Mouse (Mus musculus) neural tube, embryonic 11.5 days (tissue): Measurements from ENCODE around the gene Ankrd40. TPM values are rescaled to one million over a fixed set of nuclear protein-coding genes. Genes with fewer than 3 reads are reported as not detected.

Experiments
- ATAC-seq: fragments of 200-750 bp; cut with Nextera tagmentation; 2 replicates; pipeline ENCODE4 v1.8.0; 2017; ENCODE audit warnings: moderate number of reproducible peaks, mild to moderate bottlenecking, moderate TSS enrichment, moderate library complexity; ENCODE audit not compliant: insufficient read depth, low FRiP score, low TSS enrichment
- DNase-seq: peaks from one replicate; pipeline ENCODE4 v3.0.0-alpha.2; 2015; ENCODE audit warnings: low spot score
- H3K27ac ChIP-seq: fragments of 300-500 bp; sonication (generic); 2 replicates; pipeline ENCODE4 v1.5.1; 2014; ENCODE audit warnings: low read depth, mild to moderate bottlenecking, low read length
- H3K27me3 ChIP-seq: fragments of 300-500 bp; sonication (generic); 2 replicates; pipeline ENCODE4 v1.6.1; 2014; ENCODE audit warnings: mild to moderate bottlenecking, low read length, mixed read lengths; ENCODE audit not compliant: control insufficient read depth, insufficient read depth
- H3K36me3 ChIP-seq: fragments of 300-500 bp; sonication (generic); 2 replicates; pipeline ENCODE4 v1.6.1; 2014; ENCODE audit warnings: mild to moderate bottlenecking, low read length, moderate library complexity, mixed read lengths; ENCODE audit not compliant: control insufficient read depth, insufficient read depth
- H3K4me1 ChIP-seq: fragments of 300-500 bp; sonication (generic); 2 replicates; pipeline ENCODE4 v1.6.1; 2014; ENCODE audit warnings: low read length, mixed read lengths; ENCODE audit not compliant: control insufficient read depth, insufficient read depth
- H3K4me2 ChIP-seq: fragments of 300-500 bp; sonication (generic); 2 replicates; pipeline ENCODE4 v1.6.1; 2014; ENCODE audit warnings: low read depth, mild to moderate bottlenecking, moderate library complexity
- H3K4me3 ChIP-seq: fragments of 300-500 bp; sonication (generic); 2 replicates; pipeline ENCODE4 v1.5.1; 2014; ENCODE audit warnings: low read depth, low read length
- H3K9ac ChIP-seq: fragments of 300-500 bp; sonication (generic); 2 replicates; pipeline ENCODE4 v1.6.1; 2014; ENCODE audit warnings: mild to moderate bottlenecking, low read length
- H3K9me3 ChIP-seq: fragments of 300-500 bp; sonication (generic); 2 replicates; pipeline ENCODE4 v1.6.1; 2016; ENCODE audit warnings: low read length; ENCODE audit not compliant: control insufficient read depth
- WGBS: fragments of 180-500 bp; shearing (Covaris S2); extraction: QIAGEN DNeasy Blood & Tissue Kit; methylation state at CpG from one replicate; pipeline ENCODE4 v1.1.7; 2014; 5-methylcytosine and 5-hydroxymethylcytosine counted together
- polyA plus RNA-seq: library from polyadenylated mRNA; unstranded; fragments of >200 nt; fragmentation: Nextera tagmentation; extraction: Ambion mirVana; gene quantifications from 2 replicates; pipeline ENCODE4 v1.2.1, GENCODE M21; 2014

Ankrd40 gene
- polyA plus RNA-seq = 22.9 and 23.4 TPM in 2 replicates

- DNase-seq = peak; percentile 94
- Histone ChIP-seq H3K36me3 (no peaks in the 10 kb centered on the region), H3K27ac (peak within 1 kb of the TSS; percentile 98), H3K4me1 (peaks cover 10% of the 10 kb centered on the region; the same call in 1 of the 2 replicates), H3K4me2 (peak within 1 kb of the TSS; percentile 57), H3K9me3 (no peaks in the 10 kb centered on the region), H3K27me3 (no peaks in the 10 kb centered on the region), H3K9ac (peak within 1 kb of the TSS; percentile 97), H3K4me3 (peak within 1 kb of the TSS; percentile 92)
- under 1% methylated on average over 49 of the region's 78 CpGs for WGBS
- ATAC-seq = peak; percentile 90
Observed at GRCm38 (mm10) chr11:94327693-94328643, at the start of gene Ankrd40. Gene Ankrd40 (plus strand): TSS chr11:94328001.

GRCm38 (mm10) chr11:94281199-94282181 is 46.3 kb upstream of the Ankrd40 start, which contains the start of gene Gm21885:
Gene Gm21885 (plus strand): TSS chr11:94281873.
- 89% methylated on average over 11 of the region's 11 CpGs for WGBS
- no peak within 1 kb of the TSS for H3K27ac ChIP-seq

GRCm38 (mm10) chr11:94282291-94282690 is 45.5 kb upstream of the Ankrd40 start:
- WGBS = 69% methylated on average over 5 of the region's 5 CpGs
- Histone ChIP-seq H3K27me3 (no peaks in the 10 kb centered on the region), H3K27ac (no peak overlapping the region), H3K4me3 (no peak overlapping the region), H3K4me1 (no peaks in the 10 kb centered on the region), H3K36me3 (peaks cover 2% of the 10 kb centered on the region; the same call in 1 of the 2 replicates), H3K9ac (no peak overlapping the region), H3K9me3 (no peaks in the 10 kb centered on the region), H3K4me2 (no peak overlapping the region)
- DNase-seq = no peak
- no peak for ATAC-seq

More at GRCm38 (mm10) chr11:94281199-94282181, 46.3 kb upstream of the Ankrd40 start, which contains the start of gene Gm21885:
- no peaks in the 10 kb centered on the region for H3K9me3 ChIP-seq
- peaks cover 3% of the 10 kb centered on the region for H3K4me1 ChIP-seq
- H3K4me2 ChIP-seq = no peak within 1 kb of the TSS
- no peak for ATAC-seq
- no peak within 1 kb of the TSS for H3K4me3 ChIP-seq
- no peak within 1 kb of the TSS for H3K9ac ChIP-seq
- H3K36me3 ChIP-seq = no peaks in the 10 kb centered on the region
- DNase-seq = no peak
- H3K27me3 ChIP-seq = no peaks in the 10 kb centered on the region

- H3K4me3 ChIP-seq = no peak overlapping the region
- H3K36me3 ChIP-seq = peaks cover 6% of the 10 kb centered on the region; the same call in 1 of the 2 replicates
- H3K4me1 ChIP-seq = no peaks in the 10 kb centered on the region
- H3K9ac ChIP-seq = no peak overlapping the region
- WGBS = 95% methylated on average over 6 of the region's 6 CpGs
- ATAC-seq = no peak
- H3K9me3 ChIP-seq = no peaks in the 10 kb centered on the region
- DNase-seq = no peak
- no peak overlapping the region for H3K4me2 ChIP-seq
- no peak overlapping the region for H3K27ac ChIP-seq
- no peaks in the 10 kb centered on the region for H3K27me3 ChIP-seq
Observed at GRCm38 (mm10) chr11:94283536-94284099, 44.2 kb upstream of the Ankrd40 start.

- Histone ChIP-seq H3K4me2 (no peak overlapping the region), H3K36me3 (peaks cover 9% of the 10 kb centered on the region; the same call in 1 of the 2 replicates), H3K27me3 (no peaks in the 10 kb centered on the region), H3K4me1 (no peaks in the 10 kb centered on the region), H3K9me3 (no peaks in the 10 kb centered on the region), H3K9ac (no peak overlapping the region), H3K4me3 (no peak overlapping the region), H3K27ac (no peak overlapping the region)
- DNase-seq (no peak), ATAC-seq (no peak)
- WGBS = 90% methylated on average over 11 of the region's 11 CpGs
Observed at GRCm38 (mm10) chr11:94285886-94286574, 41.8 kb upstream of the Ankrd40 start.

- Histone ChIP-seq H3K36me3 (peaks cover 9% of the 10 kb centered on the region; the same call in 1 of the 2 replicates), H3K27me3 (no peaks in the 10 kb centered on the region), H3K9ac (no peak overlapping the region), H3K4me3 (no peak overlapping the region), H3K9me3 (no peaks in the 10 kb centered on the region), H3K4me1 (no peaks in the 10 kb centered on the region), H3K4me2 (no peak overlapping the region), H3K27ac (no peak overlapping the region)
- WGBS = 91% methylated on average over 5 of the region's 5 CpGs
- ATAC-seq = no peak
- DNase-seq = no peak
Observed at GRCm38 (mm10) chr11:94287105-94287504, 40.7 kb upstream of the Ankrd40 start.

- 95% methylated on average over 10 of the region's 10 CpGs for WGBS
- Histone ChIP-seq H3K9me3 (no peaks in the 10 kb centered on the region), H3K9ac (no peak overlapping the region), H3K27me3 (no peaks in the 10 kb centered on the region), H3K27ac (no peak overlapping the region), H3K4me3 (no peak overlapping the region), H3K4me2 (no peak overlapping the region), H3K36me3 (peaks cover 12% of the 10 kb centered on the region), H3K4me1 (no peaks in the 10 kb centered on the region)
- no peak for ATAC-seq
- DNase-seq = no peak
Observed at GRCm38 (mm10) chr11:94290062-94290740, 37.6 kb upstream of the Ankrd40 start.
